Mouse (Mus musculus): Measurements from ENCODE around the gene Tm9sf3. TPM values are rescaled to one million over a fixed set of nuclear protein-coding genes. Genes with fewer than 3 reads are reported as not detected.

Tm9sf3 gene
- polyA plus RNA-seq, 1 experiment, result 33.5 TPM

DNA sequence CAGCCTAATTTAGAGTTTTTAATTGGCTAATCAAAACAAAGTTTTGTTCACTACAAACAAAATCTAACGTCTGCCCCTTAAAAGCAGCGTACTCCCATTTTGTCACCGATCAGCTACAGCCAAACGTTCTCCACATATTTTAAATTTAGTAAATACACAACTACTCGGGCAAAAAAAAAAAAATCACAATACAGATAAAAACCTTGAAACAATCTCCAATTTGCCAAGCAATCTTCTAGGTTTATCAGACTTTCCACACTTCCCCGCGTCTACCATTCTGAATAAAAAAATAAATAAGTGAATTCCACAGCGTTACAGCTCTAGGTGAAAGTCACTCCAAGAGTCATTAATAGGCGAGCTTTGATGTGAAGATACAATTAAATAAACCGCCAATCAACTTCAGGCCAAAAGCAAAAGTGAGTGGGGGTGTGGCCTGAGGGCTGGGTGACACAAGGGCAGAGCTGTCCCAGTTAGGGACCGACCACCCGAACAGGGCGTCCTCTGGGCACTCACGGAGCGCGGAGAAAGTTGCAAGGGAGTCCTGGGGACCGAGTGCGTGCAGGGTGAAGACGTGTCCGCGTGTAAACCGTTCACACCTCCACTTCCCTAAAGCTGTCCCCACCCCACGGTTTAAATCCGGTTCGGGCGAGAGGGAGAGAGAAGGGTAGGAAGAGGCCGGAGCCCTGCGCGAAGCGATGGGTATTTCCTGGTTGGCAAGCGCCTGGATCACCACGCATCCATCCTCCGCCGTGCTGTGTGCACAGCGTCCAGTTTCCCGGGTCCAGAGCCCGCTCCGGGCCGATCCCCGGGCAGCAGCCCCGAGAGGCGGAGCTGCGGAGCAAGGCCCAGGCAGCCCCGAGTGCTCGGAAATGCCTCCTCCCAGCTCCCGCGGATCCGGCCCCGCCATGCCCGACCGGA is 826 bp downstream of the Tm9sf3 start:
- peak overlapping the region; percentile 96 for H3K27ac ChIP-seq (ENCODE audit: insufficient read depth, low read depth, low read length)
- no peaks in the 10 kb centered on the region for H3K36me3 ChIP-seq (ENCODE audit: control insufficient read depth, insufficient read depth, low read length)
- H3K4me3 ChIP-seq (ENCODE audit: low read depth, low read length), result peak overlapping the region; percentile 98
- no peaks in the 10 kb centered on the region for H3K27me3 ChIP-seq (ENCODE audit: control insufficient read depth, insufficient read depth, low read length)
- TF ChIP-seq CTCF (IDR thresholded peaks at IDR 0.05; ENCODE audit: extremely low read depth, insufficient read length, insufficient replicate concordance, low read depth, low read length) (no peak), POLR2A (IDR thresholded peaks at IDR 0.05; ENCODE audit: low read depth, low read length) (peak; percentile 60; the same call in 1 of the 2 replicates)
- peaks cover 15% of the 10 kb centered on the region; the same call in 1 of the 2 replicates for H3K4me1 ChIP-seq (ENCODE audit: control insufficient read depth, insufficient read depth, insufficient read length, low read length)
- under 1% methylated on average over 51 of the region's 51 CpGs for WGBS

- Histone ChIP-seq H3K36me3 (ENCODE audit: control insufficient read depth, insufficient read depth, low read length) (peaks cover 2% of the 10 kb centered on the region; the same call in 1 of the 2 replicates), H3K4me1 (ENCODE audit: control insufficient read depth, insufficient read depth, insufficient read length, low read length) (peaks cover 15% of the 10 kb centered on the region; the same call in 1 of the 2 replicates), H3K4me3 (ENCODE audit: low read depth, low read length) (no peak overlapping the region), H3K27ac (ENCODE audit: insufficient read depth, low read depth, low read length) (peak overlapping the region; percentile 52), H3K27me3 (ENCODE audit: control insufficient read depth, insufficient read depth, low read length) (no peaks in the 10 kb centered on the region)
- WGBS, result 27% methylated on average over 3 of the region's 3 CpGs
- no peak for TF ChIP-seq POLR2A (IDR thresholded peaks at IDR 0.05; ENCODE audit: low read depth, low read length)
- TF ChIP-seq CTCF (IDR thresholded peaks at IDR 0.05; ENCODE audit: extremely low read depth, insufficient read length, insufficient replicate concordance, low read depth, low read length), result no peak
These were observed 3.1 kb downstream of the Tm9sf3 start for GRCm38 (mm10) chr19:41260736-41261135.

DNA sequence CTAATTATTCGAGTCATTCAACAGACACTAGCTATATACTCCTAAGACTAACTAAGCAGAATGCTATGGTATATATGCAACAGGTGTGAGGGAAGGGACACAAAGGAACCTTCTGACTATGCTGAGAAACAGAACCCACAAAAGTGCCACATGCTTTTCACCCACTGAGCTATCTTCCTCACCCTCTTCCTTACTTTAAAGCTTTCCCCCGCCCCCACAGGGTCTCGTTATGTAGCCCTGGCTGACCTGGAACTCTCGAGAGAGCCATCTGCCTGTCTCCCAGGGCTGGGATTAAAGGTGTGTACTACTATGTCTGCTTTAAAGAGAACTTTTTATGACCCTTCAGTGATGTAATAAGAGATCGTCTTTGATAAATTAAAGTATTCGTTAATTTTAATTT is 4.5 kb downstream of the Tm9sf3 start:
- no peaks in the 10 kb centered on the region for H3K27me3 ChIP-seq (ENCODE audit: control insufficient read depth, insufficient read depth, low read length)
- no peak overlapping the region for H3K4me3 ChIP-seq (ENCODE audit: low read depth, low read length)
- peaks cover 9% of the 10 kb centered on the region for H3K36me3 ChIP-seq (ENCODE audit: control insufficient read depth, insufficient read depth, low read length)
- TF ChIP-seq CTCF (IDR thresholded peaks at IDR 0.05; ENCODE audit: extremely low read depth, insufficient read length, insufficient replicate concordance, low read depth, low read length), result no peak
- TF ChIP-seq POLR2A (IDR thresholded peaks at IDR 0.05; ENCODE audit: low read depth, low read length), result no peak
- WGBS, result 44% methylated on average over 6 of the region's 6 CpGs
- peaks cover 12% of the 10 kb centered on the region; the same call in 1 of the 2 replicates for H3K4me1 ChIP-seq (ENCODE audit: control insufficient read depth, insufficient read depth, insufficient read length, low read length)
- no peak overlapping the region; the same call in 1 of the 2 replicates for H3K27ac ChIP-seq (ENCODE audit: insufficient read depth, low read depth, low read length)

DNA sequence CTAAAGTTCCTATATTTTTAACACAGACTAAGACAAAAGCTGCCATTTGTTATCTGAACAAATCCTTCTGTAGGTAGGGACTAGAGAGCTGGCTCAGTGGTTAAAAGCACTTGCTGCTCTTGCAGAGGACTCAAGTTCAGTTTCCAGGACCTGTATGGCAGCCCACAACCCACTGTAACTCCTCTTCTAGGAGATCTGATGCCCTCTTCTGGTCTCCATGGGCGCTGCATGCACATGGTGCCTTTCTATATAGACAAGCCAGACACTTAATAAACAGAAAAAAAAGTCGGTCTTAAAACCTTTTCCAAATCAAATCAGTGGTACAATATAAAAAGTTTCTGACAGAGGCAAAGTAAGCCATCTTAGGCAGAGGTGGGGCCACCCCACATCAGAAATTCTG is 5.1 kb downstream of the Tm9sf3 start:
- WGBS, result 34% methylated on average over 2 of the region's 2 CpGs
- H3K4me1 ChIP-seq (ENCODE audit: control insufficient read depth, insufficient read depth, insufficient read length, low read length), result peaks cover 12% of the 10 kb centered on the region; the same call in 1 of the 2 replicates
- H3K4me3 ChIP-seq (ENCODE audit: low read depth, low read length), result no peak overlapping the region
- H3K27ac ChIP-seq (ENCODE audit: insufficient read depth, low read depth, low read length), result no peak overlapping the region
- peak; percentile 48; the same call in 1 of the 2 replicates for TF ChIP-seq CTCF (IDR thresholded peaks at IDR 0.05; ENCODE audit: extremely low read depth, insufficient read length, insufficient replicate concordance, low read depth, low read length)
- TF ChIP-seq POLR2A (IDR thresholded peaks at IDR 0.05; ENCODE audit: low read depth, low read length), result no peak
- peaks cover 9% of the 10 kb centered on the region for H3K36me3 ChIP-seq (ENCODE audit: control insufficient read depth, insufficient read depth, low read length)
- H3K27me3 ChIP-seq (ENCODE audit: control insufficient read depth, insufficient read depth, low read length), result no peaks in the 10 kb centered on the region

GRCm38 (mm10) chr19:41254584-41254983 is 9.2 kb downstream of the Tm9sf3 start:
- Histone ChIP-seq H3K27ac (ENCODE audit: insufficient read depth, low read depth, low read length) (no peak overlapping the region), H3K4me1 (ENCODE audit: control insufficient read depth, insufficient read depth, insufficient read length, low read length) (0 out of 2 replicates have a peak, but pooled peaks cover 3% of the 10 kb centered on the region), H3K27me3 (ENCODE audit: control insufficient read depth, insufficient read depth, low read length) (no peaks in the 10 kb centered on the region), H3K4me3 (ENCODE audit: low read depth, low read length) (no peak overlapping the region), H3K36me3 (ENCODE audit: control insufficient read depth, insufficient read depth, low read length) (peaks cover 12% of the 10 kb centered on the region)
- 50% methylated on average over 5 of the region's 5 CpGs for WGBS
- TF ChIP-seq POLR2A (IDR thresholded peaks at IDR 0.05; ENCODE audit: low read depth, low read length) (no peak), CTCF (IDR thresholded peaks at IDR 0.05; ENCODE audit: extremely low read depth, insufficient read length, insufficient replicate concordance, low read depth, low read length) (no peak)

GRCm38 (mm10) chr19:41248968-41249367 is 14.8 kb downstream of the Tm9sf3 start:
- Histone ChIP-seq H3K4me1 (ENCODE audit: control insufficient read depth, insufficient read depth, insufficient read length, low read length) (no peaks in the 10 kb centered on the region), H3K27me3 (ENCODE audit: control insufficient read depth, insufficient read depth, low read length) (no peaks in the 10 kb centered on the region), H3K27ac (ENCODE audit: insufficient read depth, low read depth, low read length) (no peak overlapping the region), H3K4me3 (ENCODE audit: low read depth, low read length) (no peak overlapping the region), H3K36me3 (ENCODE audit: control insufficient read depth, insufficient read depth, low read length) (peaks cover 28% of the 10 kb centered on the region)
- no peak for TF ChIP-seq CTCF (IDR thresholded peaks at IDR 0.05; ENCODE audit: extremely low read depth, insufficient read length, insufficient replicate concordance, low read depth, low read length)
- no peak for TF ChIP-seq POLR2A (IDR thresholded peaks at IDR 0.05; ENCODE audit: low read depth, low read length)
- WGBS, result 70% methylated on average over 4 of the region's 4 CpGs

DNA sequence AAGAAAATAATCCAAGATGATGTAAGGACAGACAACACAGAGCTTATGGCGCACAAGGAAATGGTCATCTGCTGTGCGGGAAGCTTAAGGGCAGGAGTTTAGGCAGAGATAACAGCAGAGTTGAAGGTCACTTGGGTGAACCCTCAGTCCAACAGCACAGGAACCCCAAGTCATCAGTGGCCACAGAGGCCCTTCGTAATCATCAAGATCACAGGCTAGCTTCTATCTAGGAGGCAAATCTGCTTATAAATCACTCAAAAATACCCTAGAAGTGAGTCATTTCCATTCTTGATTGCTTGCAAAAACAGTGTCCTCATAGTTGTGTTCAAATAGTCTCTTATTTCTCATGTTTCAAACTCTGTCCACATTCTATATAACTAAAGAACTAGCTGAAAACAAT is 15.5 kb downstream of the Tm9sf3 start:
- Histone ChIP-seq H3K4me1 (ENCODE audit: control insufficient read depth, insufficient read depth, insufficient read length, low read length) (no peaks in the 10 kb centered on the region), H3K27ac (ENCODE audit: insufficient read depth, low read depth, low read length) (no peak overlapping the region), H3K4me3 (ENCODE audit: low read depth, low read length) (no peak overlapping the region), H3K27me3 (ENCODE audit: control insufficient read depth, insufficient read depth, low read length) (no peaks in the 10 kb centered on the region), H3K36me3 (ENCODE audit: control insufficient read depth, insufficient read depth, low read length) (peaks cover 31% of the 10 kb centered on the region)
- TF ChIP-seq CTCF (IDR thresholded peaks at IDR 0.05; ENCODE audit: extremely low read depth, insufficient read length, insufficient replicate concordance, low read depth, low read length) (no peak), POLR2A (IDR thresholded peaks at IDR 0.05; ENCODE audit: low read depth, low read length) (no peak)
- WGBS, result 88% methylated on average over 3 of the region's 3 CpGs

All from small intestine, adult 2 months (tissue).